Mouse (Mus musculus) Patski (cell line): ENCODE data around the gene Fbxl18. TPM values are rescaled to one million over a fixed set of nuclear protein-coding genes. Genes with fewer than 3 reads are reported as not detected.
A peak's percentile ranks its signal among the peaks of the same experiment; 100 is the strongest.

ENCODE experiments used
- ATAC-seq: fragments of 100-300 bp; one replicate; pipeline ENCODE4 v1.8.0; 2021
- CTCF ChIA-PET: fragments of 350-600 bp; sonication (Branson Sonifier 250); formaldehyde crosslinking; loops from one replicate; lab custom pipeline; 2022; ENCODE audit warnings: inconsistent platforms; lab: Charles Lee
- POLR2A ChIA-PET: fragments of 350-600 bp; sonication (Branson Sonifier 250); formaldehyde crosslinking; loops from one replicate; lab custom pipeline; 2022; ENCODE audit warnings: antibody characterized with exemption, inconsistent platforms; lab: Charles Lee
- DNase-seq: peaks from one replicate; pipeline ENCODE4 v3.0.0-alpha.2; 2011; ENCODE audit warnings: low read depth, low spot score
- H3K27me3 ChIP-seq: fragments of 371-371 bp; one replicate; pipeline ENCODE4 v1.5.1; 2021
- CTCF ChIP-seq: fragments of 100-300 bp; IDR thresholded peaks from one replicate; pipeline ENCODE4 v1.5.1; 2021
- in situ Hi-C: fragments of 300-500 bp; cut with MboI; formaldehyde crosslinking; loops from 3 replicates; pipeline ENCODE4 v1.11.1; 2018; ENCODE audit warnings: low pct_unique_long_range_greater_than_20kb, mixed read lengths
- polyA plus RNA-seq: library from polyadenylated mRNA; unstranded; gene quantifications from one replicate; pipeline ENCODE4 v1.2.3, GENCODE M21; 2021

Gene Fbxl18
- polyA plus RNA-seq, 1 experiment from 2014 or later, result 11.1 TPM

- POLR2A ChIA-PET, result interaction anchor here (0.6 to 1.7 kb wide), 9 partner anchors 13 to 1522 kb away, joined by 3 to 9 read pairs (median 4); partner anchors contain the start of genes Fbxl18 and Tnrc18
- CTCF ChIA-PET, result interaction anchor here (1.2 to 6.2 kb wide), 4 partner anchors 12 to 27 kb away, joined by 3 to 35 read pairs (median 6); partner anchors contain the start of gene Fbxl18
- H3K27me3 ChIP-seq, result no peaks in the 10 kb centered on the region
- in situ Hi-C loops, result no loop called here
- ATAC-seq (no peak), DNase-seq (no peak)
- no peak for TF ChIP-seq CTCF
Measured at GRCm38 (mm10) chr5:142907803-142908559, 12.8 kb upstream of the Fbxl18 start.

- no peaks in the 10 kb centered on the region for H3K27me3 ChIP-seq
- TF ChIP-seq CTCF, result no peak
- in situ Hi-C loops, result no loop called here
- ATAC-seq (no peak), DNase-seq (no peak)
- ChIA-PET CTCF (interaction anchor here (1.2 to 6.2 kb wide), 4 partner anchors 12 to 28 kb away, joined by 3 to 35 read pairs (median 6); partner anchors contain the start of gene Fbxl18), POLR2A (interaction anchor here (0.6 to 8.0 kb wide), 11 partner anchors 12 to 1521 kb away, joined by 3 to 69 read pairs (median 4); partner anchors contain the start of genes Fbxl18 and Tnrc18)
Measured at GRCm38 (mm10) chr5:142907048-142907802, 12.0 kb upstream of the Fbxl18 start.

- no peak for TF ChIP-seq CTCF
- no peaks in the 10 kb centered on the region for H3K27me3 ChIP-seq
- DNase-seq, result peak; percentile 70
- ChIA-PET CTCF (interaction anchor here (1.5 to 6.2 kb wide), 4 partner anchors 11 to 29 kb away, joined by 3 to 35 read pairs (median 10); partner anchors contain the start of gene Fbxl18), POLR2A (interaction anchor here (0.6 to 8.0 kb wide), 4 partner anchors 12 to 640 kb away, joined by 3 to 69 read pairs (median 10); partner anchors contain the start of gene Fbxl18)
- ATAC-seq, result peak; percentile 36
- in situ Hi-C loops, result no loop called here
Measured at GRCm38 (mm10) chr5:142906532-142907047, 11.4 kb upstream of the Fbxl18 start, which contains the start of gene Actb. Gene Actb (minus strand): TSS chr5:142906754.

GRCm38 (mm10) chr5:142905725-142906531 lies 10.7 kb upstream of the Fbxl18 start:
- no peak for TF ChIP-seq CTCF
- DNase-seq, result peak; percentile 94
- ChIA-PET CTCF (interaction anchor here (1.5 to 6.2 kb wide), 4 partner anchors 11 to 30 kb away, joined by 3 to 35 read pairs (median 10); partner anchors contain the start of gene Fbxl18), POLR2A (interaction anchor here (0.8 to 8.0 kb wide), 11 partner anchors 9 to 159 kb away, joined by 3 to 69 read pairs (median 4); partner anchors contain the start of gene Fbxl18)
- ATAC-seq, result peak; percentile 23
- in situ Hi-C loops, result no loop called here
- H3K27me3 ChIP-seq, result no peaks in the 10 kb centered on the region

- no peak for DNase-seq
- no peak for ATAC-seq
- no peak for TF ChIP-seq CTCF
- H3K27me3 ChIP-seq, result no peaks in the 10 kb centered on the region
- in situ Hi-C loops, result no loop called here
- ChIA-PET CTCF (interaction anchor here (1.3 to 6.2 kb wide), 6 partner anchors 10 to 149 kb away, joined by 3 to 35 read pairs (median 10); partner anchors contain the start of gene Fbxl18), POLR2A (interaction anchor here (0.8 to 8.0 kb wide), 12 partner anchors 8 to 160 kb away, joined by 3 to 69 read pairs (median 4); partner anchors contain the start of gene Fbxl18)
Measured at GRCm38 (mm10) chr5:142905038-142905695, 9.9 kb upstream of the Fbxl18 start.

GRCm38 (mm10) chr5:142904208-142905037 lies 9.2 kb upstream of the Fbxl18 start:
- in situ Hi-C loops, result no loop called here
- DNase-seq (no peak), ATAC-seq (no peak)
- no peak for TF ChIP-seq CTCF
- H3K27me3 ChIP-seq, result no peaks in the 10 kb centered on the region
- ChIA-PET CTCF (interaction anchor here (1.3 to 2.8 kb wide), 4 partner anchors 9 to 149 kb away, joined by 4 to 12 read pairs (median 10); partner anchors contain the start of gene Fbxl18), POLR2A (interaction anchor here (0.7 to 8.0 kb wide), 11 partner anchors 9 to 145 kb away, joined by 3 to 69 read pairs (median 4); partner anchors contain the start of gene Fbxl18)

- H3K27me3 ChIP-seq, result no peaks in the 10 kb centered on the region
- CTCF ChIA-PET, result interaction anchor here (1.3 to 2.8 kb wide), 4 partner anchors 8 to 150 kb away, joined by 4 to 12 read pairs (median 10); partner anchors contain the start of gene Fbxl18
- TF ChIP-seq CTCF, result no peak
- in situ Hi-C loops, result no loop called here
- ATAC-seq (no peak), DNase-seq (no peak)
- POLR2A ChIA-PET, result interaction anchor here (0.7 to 8.0 kb wide), 8 partner anchors 8 to 1102 kb away, joined by 3 to 69 read pairs (median 4); partner anchors contain the start of gene Fbxl18
Measured at GRCm38 (mm10) chr5:142903470-142904207, 8.4 kb upstream of the Fbxl18 start.
